Mouse (Mus musculus): Measurements from ENCODE around the gene Tnnt3. TPM values are rescaled to one million over a fixed set of nuclear protein-coding genes. Genes with fewer than 3 reads are reported as not detected.

The Tnnt3 gene
- total and polyA plus RNA-seq, 3 experiments = 1.1 to 1.8 (median 1.3) TPM

GRCm38 (mm10) chr7:142560942-142561855 lies 62.6 kb downstream of the Tnnt3 start:
- TF ChIP-seq EP300 (IDR thresholded peaks at IDR 0.05; ENCODE audit: insufficient read depth, low read depth, low read length) = no peak
- no peak for TF ChIP-seq POLR2A (IDR thresholded peaks at IDR 0.05; ENCODE audit: insufficient read depth, low read depth, low read length)
- TF ChIP-seq CTCF (IDR thresholded peaks at IDR 0.05) = no peak
- intact Hi-C loops (cut with DNase I) = no loop called here
- no peak for DNase-seq
- H3K79me2 ChIP-seq (replicated peaks; ENCODE audit: control insufficient read depth, insufficient read depth, low read length) = no peaks in the 10 kb centered on the region
- H3K9ac ChIP-seq (ENCODE audit: low read depth, low read length) = no peak overlapping the region
- WGBS = 62% methylated on average over 18 of the region's 18 CpGs
- H3K27ac ChIP-seq = no peak overlapping the region
- H3K27me3 ChIP-seq (ENCODE audit: control insufficient read depth, insufficient read depth, low read length) = no peaks in the 10 kb centered on the region
- no peaks in the 10 kb centered on the region for H3K36me3 ChIP-seq (ENCODE audit: control insufficient read depth, insufficient read depth, low read length)
- no peak overlapping the region for H3K4me3 ChIP-seq
- H3K4me1 ChIP-seq (ENCODE audit: control insufficient read depth, insufficient read depth, low read length) = no peaks in the 10 kb centered on the region

DNA sequence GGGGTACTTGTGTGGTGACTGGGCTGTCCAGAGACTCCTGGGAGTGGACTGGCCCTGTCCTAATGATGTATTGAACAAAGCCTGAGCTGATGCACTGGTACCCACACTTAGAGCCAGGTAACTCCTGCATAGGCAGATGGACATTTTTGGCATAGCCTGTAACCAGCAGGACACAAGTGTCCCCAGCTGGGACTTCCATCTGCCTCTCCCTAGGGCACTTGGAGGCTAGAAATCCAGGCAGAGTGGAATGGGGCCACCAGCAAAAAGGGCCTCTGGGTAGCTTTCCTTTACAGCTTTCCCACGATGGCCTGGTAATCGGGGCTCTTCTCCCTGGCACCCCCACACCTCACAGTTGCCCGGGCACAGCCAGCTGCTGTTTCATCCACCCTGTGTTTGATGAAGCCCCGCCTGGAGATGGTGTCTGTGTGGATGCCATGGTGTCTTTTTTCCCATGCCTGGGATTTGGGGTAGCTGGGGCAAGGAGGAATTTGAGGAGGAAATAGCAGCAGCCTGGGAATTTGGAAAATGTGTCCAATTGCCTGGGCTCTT lies 63.3 kb downstream of the Tnnt3 start:
- TF ChIP-seq CTCF (IDR thresholded peaks at IDR 0.05) (no peak), POLR2A (IDR thresholded peaks at IDR 0.05; ENCODE audit: insufficient read depth, low read depth, low read length) (no peak), EP300 (IDR thresholded peaks at IDR 0.05; ENCODE audit: insufficient read depth, low read depth, low read length) (no peak)
- Histone ChIP-seq H3K27me3 (ENCODE audit: control insufficient read depth, insufficient read depth, low read length) (no peaks in the 10 kb centered on the region), H3K4me1 (ENCODE audit: control insufficient read depth, insufficient read depth, low read length) (no peaks in the 10 kb centered on the region), H3K79me2 (replicated peaks; ENCODE audit: control insufficient read depth, insufficient read depth, low read length) (no peaks in the 10 kb centered on the region), H3K27ac (no peak overlapping the region), H3K4me3 (no peak overlapping the region), H3K9ac (ENCODE audit: low read depth, low read length) (no peak overlapping the region), H3K36me3 (ENCODE audit: control insufficient read depth, insufficient read depth, low read length) (no peaks in the 10 kb centered on the region)
- intact Hi-C loops (cut with DNase I) = no loop called here
- whole genome bisulfite sequencing = 81% methylated on average over 4 of the region's 4 CpGs
- DNase-seq = no peak

GRCm38 (mm10) chr7:142563168-142563567 lies 64.5 kb downstream of the Tnnt3 start:
- H3K36me3 ChIP-seq (ENCODE audit: control insufficient read depth, insufficient read depth, low read length) = no peaks in the 10 kb centered on the region
- H3K27ac ChIP-seq = no peak overlapping the region
- H3K9ac ChIP-seq (ENCODE audit: low read depth, low read length) = no peak overlapping the region
- H3K4me1 ChIP-seq (ENCODE audit: control insufficient read depth, insufficient read depth, low read length) = peaks cover 2% of the 10 kb centered on the region; the same call in 1 of the 2 replicates
- no peaks in the 10 kb centered on the region for H3K27me3 ChIP-seq (ENCODE audit: control insufficient read depth, insufficient read depth, low read length)
- H3K4me3 ChIP-seq = no peak overlapping the region
- intact Hi-C loops (cut with DNase I) = no loop called here
- 76% methylated on average over 6 of the region's 6 CpGs for WGBS
- no peaks in the 10 kb centered on the region for H3K79me2 ChIP-seq (replicated peaks; ENCODE audit: control insufficient read depth, insufficient read depth, low read length)
- no peak for TF ChIP-seq EP300 (IDR thresholded peaks at IDR 0.05; ENCODE audit: insufficient read depth, low read depth, low read length)
- TF ChIP-seq POLR2A (IDR thresholded peaks at IDR 0.05; ENCODE audit: insufficient read depth, low read depth, low read length) = no peak
- TF ChIP-seq CTCF (IDR thresholded peaks at IDR 0.05) = no peak
- no peak for DNase-seq

GRCm38 (mm10) chr7:142564955-142565643 lies 66.5 kb downstream of the Tnnt3 start:
- 63% methylated on average over 11 of the region's 11 CpGs for WGBS
- peaks cover 2% of the 10 kb centered on the region; the same call in 1 of the 2 replicates for H3K4me1 ChIP-seq (ENCODE audit: control insufficient read depth, insufficient read depth, low read length)
- no peak overlapping the region for H3K9ac ChIP-seq (ENCODE audit: low read depth, low read length)

More at GRCm38 (mm10) chr7:142564955-142565643, 66.5 kb downstream of the Tnnt3 start:
- H3K27me3 ChIP-seq (ENCODE audit: control insufficient read depth, insufficient read depth, low read length) = no peaks in the 10 kb centered on the region
- H3K27ac ChIP-seq = no peak overlapping the region
- no peaks in the 10 kb centered on the region for H3K79me2 ChIP-seq (replicated peaks; ENCODE audit: control insufficient read depth, insufficient read depth, low read length)
- intact Hi-C loops (cut with DNase I) = no loop called here
- H3K36me3 ChIP-seq (ENCODE audit: control insufficient read depth, insufficient read depth, low read length) = no peaks in the 10 kb centered on the region
- no peak for TF ChIP-seq POLR2A (IDR thresholded peaks at IDR 0.05; ENCODE audit: insufficient read depth, low read depth, low read length)
- no peak for TF ChIP-seq CTCF (IDR thresholded peaks at IDR 0.05)
- TF ChIP-seq EP300 (IDR thresholded peaks at IDR 0.05; ENCODE audit: insufficient read depth, low read depth, low read length) = no peak
- DNase-seq = no peak
- no peak overlapping the region for H3K4me3 ChIP-seq

Other genes starting within 250 kb of the Tnnt3 start
- not detected for gene Gm2431, start 240.5 kb upstream of the Tnnt3 start, total RNA-seq (2021)
- gene Gm2431, start 240.5 kb upstream of the Tnnt3 start, polyA plus RNA-seq (2012; rRNA removed) = not detected in 2 replicates
- not detected for gene Gm4559, start 224.5 kb upstream of the Tnnt3 start, total RNA-seq (2021)
- not detected in 2 replicates for gene Gm4559, start 224.5 kb upstream of the Tnnt3 start, polyA plus RNA-seq (2012; rRNA removed)
- not detected for gene Krtap5-1, start 201.7 kb upstream of the Tnnt3 start, total RNA-seq (2021)
- gene Krtap5-1, start 201.7 kb upstream of the Tnnt3 start, polyA plus RNA-seq (2012; rRNA removed) = not detected in 2 replicates
- not detected for gene Krtap5-4, start 195.3 kb upstream of the Tnnt3 start, total RNA-seq (2021)
- gene Krtap5-4, start 195.3 kb upstream of the Tnnt3 start, polyA plus RNA-seq (2012; rRNA removed) = not detected in 2 replicates
- 1 to 10 TPM; 2.2 to 3.6 TPM for gene Ifitm10, start 125.1 kb upstream of the Tnnt3 start, total RNA-seq (2021)
- gene Ifitm10, start 125.1 kb upstream of the Tnnt3 start, polyA plus RNA-seq (2012; rRNA removed) = 4.9 and 6.4 TPM in 2 replicates
- 1 to 10 TPM; 3.5 to 4.9 TPM for gene Gm49369, start 116.2 kb upstream of the Tnnt3 start, total RNA-seq (2021)
- 0.23 TPM in 1 of 2 replicates, not detected in the other for gene Gm49369, start 116.2 kb upstream of the Tnnt3 start, polyA plus RNA-seq (2012; rRNA removed)
- 100 to 1,000 TPM; 883 to 991 TPM for gene Ctsd, start 110.8 kb upstream of the Tnnt3 start, total RNA-seq (2021)
- 1,120 and 1,462 TPM in 2 replicates for gene Ctsd, start 110.8 kb upstream of the Tnnt3 start, polyA plus RNA-seq (2012; rRNA removed)
- not detected for gene Syt8, start 64.0 kb upstream of the Tnnt3 start, total RNA-seq (2021)
- gene Syt8, start 64.0 kb upstream of the Tnnt3 start, polyA plus RNA-seq (2012; rRNA removed) = not detected in 2 replicates
- gene Tnni2, start 57.0 kb upstream of the Tnnt3 start, total RNA-seq (2021) = 1 to 10 TPM; 2.7 to 3.0 TPM
- gene Tnni2, start 57.0 kb upstream of the Tnnt3 start, polyA plus RNA-seq (2012; rRNA removed) = 5.9 and 7.5 TPM in 2 replicates
- 10 to 100 TPM; 28.4 to 35.0 TPM for gene Lsp1, start 38.0 kb upstream of the Tnnt3 start, total RNA-seq (2021)
- gene Lsp1, start 38.0 kb upstream of the Tnnt3 start, polyA plus RNA-seq (2012; rRNA removed) = 96.6 and 107 TPM in 2 replicates
- gene Mrpl23, start 33.9 kb downstream of the Tnnt3 start, total RNA-seq (2021) = 1 to 10 TPM in 1 of 2 experiments, under 1 TPM in 1; 0.89 to 2.1 TPM
- gene Mrpl23, start 33.9 kb downstream of the Tnnt3 start, polyA plus RNA-seq (2012; rRNA removed) = 12.8 and 18.0 TPM in 2 replicates
- gene Igf2, start 168.0 kb downstream of the Tnnt3 start, total RNA-seq (2021) = 10 to 100 TPM; 60.0 to 75.2 TPM
- 64.5 and 80.0 TPM in 2 replicates for gene Igf2, start 168.0 kb downstream of the Tnnt3 start, polyA plus RNA-seq (2012; rRNA removed)
- not detected for gene Gm49394, start 171.1 kb downstream of the Tnnt3 start, total RNA-seq (2021)
- not detected in 2 replicates for gene Gm49394, start 171.1 kb downstream of the Tnnt3 start, polyA plus RNA-seq (2012; rRNA removed)
- not detected for gene Ins2, start 244.5 kb downstream of the Tnnt3 start, total RNA-seq (2021)
- gene Ins2, start 244.5 kb downstream of the Tnnt3 start, polyA plus RNA-seq (2012; rRNA removed) = not detected in 2 replicates